Mouse (Mus musculus) liver, embryonic 14.5 days (tissue): ENCODE measurements around the gene Pigv. TPM values are rescaled to one million over a fixed set of nuclear protein-coding genes. Genes with fewer than 3 reads are reported as not detected.
A peak's percentile ranks its signal among the peaks of the same experiment; 100 is the strongest.

Experiments
- ATAC-seq: fragments of 200-750 bp; cut with Nextera tagmentation; 2 replicates; pipeline ENCODE4 v1.8.0; 2017; ENCODE audit warnings: moderate number of reproducible peaks, mild to moderate bottlenecking, moderate library complexity; ENCODE audit not compliant: insufficient read depth
- DNase-seq, 3 experiments: peaks; one replicate each; pipeline ENCODE4 v3.0.0-alpha.2; 2012 to 2013; ENCODE audit warnings: low read depth in 3 of 3, low spot score in 3 of 3
- H3K27ac ChIP-seq: fragments of 300-500 bp; sonication (generic); 2 replicates; pipeline ENCODE4 v1.5.1; 2014; ENCODE audit warnings: moderate library complexity, mild to moderate bottlenecking, control low read depth, inconsistent platforms
- H3K27me3 ChIP-seq: fragments of 300-500 bp; sonication (generic); 2 replicates; pipeline ENCODE4 v1.6.1; 2014; ENCODE audit warnings: mild to moderate bottlenecking, low read length, moderate library complexity; ENCODE audit not compliant: control insufficient read depth, insufficient read depth
- H3K36me3 ChIP-seq: fragments of 300-500 bp; sonication (generic); replicated peaks from 2 replicates; pipeline ENCODE4 v1.6.1; 2014; ENCODE audit warnings: low read depth; ENCODE audit not compliant: control insufficient read depth, insufficient read depth
- H3K4me1 ChIP-seq, 2 experiments: fragments of 200-500 bp in 1 of 2; fragments of 300-500 bp in 1 of 2; sonication (generic) in 1 of 2; replicated peaks; 2 replicates each; pipeline ENCODE4 v1.6.1; 2012 to 2014; ENCODE audit warnings: antibody characterized with exemption in 1 of 2, inconsistent platforms in 1 of 2, low read length in 1 of 2; ENCODE audit not compliant: control insufficient read depth in 2 of 2, insufficient read depth in 2 of 2
- H3K4me2 ChIP-seq: fragments of 300-500 bp; sonication (generic); 2 replicates; pipeline ENCODE4 v1.6.1; 2014; ENCODE audit warnings: low read depth, mild to moderate bottlenecking, control low read depth, moderate library complexity
- H3K4me3 ChIP-seq, 2 experiments: fragments of 200-500 bp in 1 of 2; fragments of 300-500 bp in 1 of 2; sonication (generic) in 1 of 2; 2 replicates each; pipeline ENCODE4 v1.5.1; 2012 to 2014; ENCODE audit warnings: low read depth in 2 of 2, low read length in 2 of 2, mild to moderate bottlenecking in 2 of 2, control low read depth in 1 of 2, inconsistent platforms in 1 of 2, moderate library complexity in 1 of 2; ENCODE audit not compliant: insufficient read depth in 1 of 2
- H3K9ac ChIP-seq: fragments of 300-500 bp; sonication (generic); replicated peaks from 2 replicates; pipeline ENCODE4 v1.6.1; 2014; ENCODE audit warnings: mild to moderate bottlenecking, control low read depth, moderate library complexity
- H3K9me3 ChIP-seq: fragments of 300-500 bp; sonication (generic); 2 replicates; pipeline ENCODE4 v1.6.1; 2016; ENCODE audit warnings: low read length, mixed read lengths; ENCODE audit not compliant: control insufficient read depth
- CTCF ChIP-seq: IDR thresholded peaks from 2 replicates; pipeline ENCODE4 v1.5.1; 2016; ENCODE audit warnings: antibody characterized with exemption, low read depth, control low read depth
- EP300 ChIP-seq: IDR thresholded peaks from 2 replicates; pipeline ENCODE4 v1.6.1; 2016; ENCODE audit warnings: antibody characterized with exemption, low read depth
- WGBS: fragments of 180-500 bp; shearing (Covaris S2); extraction: QIAGEN DNeasy Blood & Tissue Kit; methylation state at CpG from one replicate; pipeline ENCODE4 v1.1.7; 2014; ENCODE audit not compliant: insufficient replicate concordance; 5-methylcytosine and 5-hydroxymethylcytosine counted together
- polyA plus RNA-seq, 2 experiments: library from polyadenylated mRNA; depleted of rRNA in 1 of 2; stranded (reverse) in 1 of 2; unstranded in 1 of 2; fragments of >200 nt; fragmentation: Nextera tagmentation in 1 of 2; extraction: Ambion mirVana in 1 of 2; gene quantifications; 2 replicates each; pipeline versions ENCODE4 v1.2.1 to v1.2.3; 2012 to 2014

Pigv gene
- 3.2 and 3.3 TPM in 2 replicates for polyA plus RNA-seq (2012; rRNA removed)
- polyA plus RNA-seq (2014; fragmentation: Nextera tagmentation; extraction: Ambion mirVana): 3.1 and 4.0 TPM in 2 replicates

- Histone ChIP-seq H3K4me3 (peak within 1 kb of the TSS; percentile 72 to 81), H3K27ac (peak within 1 kb of the TSS; percentile 95), H3K27me3 (no peaks in the 10 kb centered on the region), H3K9me3 (no peaks in the 10 kb centered on the region), H3K9ac (peak within 1 kb of the TSS; percentile 89), H3K36me3 (no peaks in the 10 kb centered on the region), H3K4me2 (peak within 1 kb of the TSS; percentile 95), H3K4me1 (peaks cover 32 to 51% of the 10 kb centered on the region in 2 experiments)
- WGBS: under 1% methylated on average over 73 of the region's 76 CpGs
- DNase-seq (peak; percentile 74 to 78 (median 76)), ATAC-seq (peak; percentile 86)
- TF ChIP-seq EP300: no peak
- no peak for TF ChIP-seq CTCF
Measured at GRCm38 (mm10) chr4:133671881-133672844, at the start of gene Pigv. TSS of gene Pigv (minus strand) at chr4:133672647.

- Histone ChIP-seq H3K36me3 (peaks cover 79% of the 10 kb centered on the region), H3K4me2 (no peak overlapping the region), H3K9me3 (no peaks in the 10 kb centered on the region), H3K9ac (no peak overlapping the region), H3K4me3 (no peak overlapping the region), H3K4me1 (no peaks in the 10 kb centered on the region), H3K27ac (no peak overlapping the region), H3K27me3 (no peaks in the 10 kb centered on the region)
- DNase-seq: no peak
- no peak for TF ChIP-seq CTCF
- no peak for TF ChIP-seq EP300
- no peak for ATAC-seq
- WGBS: 80% methylated on average over 3 of the region's 3 CpGs
Measured at GRCm38 (mm10) chr4:133719791-133720190, 47.3 kb upstream of the Pigv start.

GRCm38 (mm10) chr4:133712755-133713154 lies 40.3 kb upstream of the Pigv start:
- H3K4me3 ChIP-seq: no peak overlapping the region
- no peaks in the 10 kb centered on the region for H3K27me3 ChIP-seq
- H3K4me2 ChIP-seq: no peak overlapping the region
- no peak overlapping the region for H3K27ac ChIP-seq
- DNase-seq (no peak), ATAC-seq (no peak)
- no peak overlapping the region for H3K9ac ChIP-seq
- TF ChIP-seq EP300 (no peak), CTCF (no peak)
- H3K4me1 ChIP-seq: peaks cover 0 to 11% of the 10 kb centered on the region in 2 experiments; a peak in 1 of 4 replicates
- peaks cover 66% of the 10 kb centered on the region for H3K36me3 ChIP-seq
- H3K9me3 ChIP-seq: no peaks in the 10 kb centered on the region
- 79% methylated on average over 5 of the region's 5 CpGs for WGBS

- Histone ChIP-seq H3K27me3 (no peaks in the 10 kb centered on the region), H3K9ac (no peak overlapping the region), H3K4me2 (no peak overlapping the region), H3K9me3 (no peaks in the 10 kb centered on the region), H3K36me3 (peaks cover 64% of the 10 kb centered on the region), H3K4me3 (no peak overlapping the region), H3K4me1 (peaks cover 3 to 22% of the 10 kb centered on the region in 2 experiments), H3K27ac (no peak overlapping the region)
- DNase-seq: no peak
- WGBS: 81% methylated on average over 6 of the region's 6 CpGs
- ATAC-seq: no peak
- TF ChIP-seq EP300 (no peak), CTCF (no peak)
Measured at GRCm38 (mm10) chr4:133711307-133712076, 39.0 kb upstream of the Pigv start.
